Mouse (Mus musculus) left cerebral cortex, adult 8-10 months (tissue): Measurements from ENCODE around the gene Uvrag. TPM values are rescaled to one million over a fixed set of nuclear protein-coding genes. Genes with fewer than 3 reads are reported as not detected.
"Not testable (repeated sequence)": the region's sequence is repeated elsewhere in the genome, so short reads cannot be mapped to it uniquely, and the experiment has no call there.

Experiments
- DNase-seq, 2 experiments: peaks; one replicate each; pipeline ENCODE4 v3.0.0; 2022; ENCODE audit warnings: low spot score in 2 of 2
- total RNA-seq, 4 experiments: library from RNA; stranded (reverse); gene quantifications; 2 replicates each; pipeline ENCODE4 v1.2.4; 2022

Gene Uvrag
- total RNA-seq, 4 experiments from 2014 or later = 53.5 to 64.9 (median 54.4) TPM

GRCm38 (mm10) chr7:99062263-99062662, 78.7 kb downstream of the Uvrag start:
- not testable (repeated sequence) for DNase-seq

- DNase-seq = no peak
These were observed 79.8 kb downstream of the Uvrag start for GRCm38 (mm10) chr7:99061056-99061680.

DNA sequence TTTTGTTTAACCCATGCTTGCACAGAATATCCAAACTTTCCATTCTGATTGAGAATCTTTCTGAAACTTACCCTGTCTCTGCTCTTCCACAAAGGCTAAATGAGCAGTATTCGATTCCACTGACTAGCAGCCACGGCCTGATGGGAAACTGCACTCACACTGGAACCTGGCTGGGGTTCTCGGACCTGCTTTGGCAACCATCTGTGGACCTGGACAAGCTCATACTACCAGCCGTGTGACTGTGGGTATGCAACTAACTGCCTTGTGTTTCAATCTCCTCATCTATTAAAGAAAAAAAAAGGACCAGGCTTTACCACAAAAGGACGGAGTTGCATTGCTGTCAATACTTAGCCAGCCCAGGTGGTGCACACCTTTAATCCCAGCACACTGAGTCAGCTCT, 80.5 kb downstream of the Uvrag start:
- no peak for DNase-seq

DNA sequence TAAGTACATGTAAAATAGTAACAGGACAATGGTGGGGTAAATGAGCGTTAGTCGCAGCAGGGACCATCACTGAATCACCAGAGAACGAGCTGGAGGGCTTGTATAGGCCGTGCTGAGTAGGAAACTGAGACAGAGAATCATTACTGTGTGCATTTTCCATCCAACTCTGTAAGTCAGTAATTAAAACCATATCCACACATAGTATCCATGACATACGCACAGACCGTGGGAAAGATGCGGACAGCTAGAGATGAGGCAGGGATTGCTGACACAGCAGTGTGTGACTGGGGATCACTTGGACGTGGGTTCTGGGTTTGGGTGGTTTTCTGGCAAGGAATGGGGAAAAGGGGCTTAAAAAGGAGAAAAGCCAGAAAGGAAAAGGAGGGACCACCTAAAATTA, 81.0 kb downstream of the Uvrag start:
- no peak for DNase-seq

DNA sequence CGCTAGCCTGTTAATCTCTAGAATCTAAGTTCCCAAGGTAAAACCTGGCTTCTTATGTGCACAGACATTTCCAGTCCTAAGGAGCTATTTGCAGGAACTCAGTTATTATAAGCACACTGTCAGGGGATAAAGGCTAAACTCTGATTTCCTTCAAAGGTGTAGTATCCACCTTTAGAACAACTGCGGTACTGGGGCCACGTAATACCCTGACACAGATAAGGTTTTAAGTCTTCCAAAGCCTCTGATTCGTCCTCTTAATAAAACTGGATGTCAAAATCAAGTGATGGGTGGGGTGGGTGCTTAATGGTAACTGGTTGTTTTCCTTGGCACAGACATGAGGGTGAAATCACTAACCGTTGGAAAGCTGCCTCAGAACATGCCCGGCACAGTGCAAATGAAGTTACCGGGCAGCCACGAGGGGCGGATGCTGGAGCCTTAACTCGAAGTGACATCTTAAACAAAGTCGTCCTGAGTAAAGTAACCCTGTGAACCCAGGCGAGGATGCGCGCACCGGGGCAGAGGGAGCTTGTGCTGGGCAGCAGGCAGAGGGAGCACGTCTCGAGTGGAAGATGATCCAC, 83.8 kb downstream of the Uvrag start:
- no peak for DNase-seq

DNA sequence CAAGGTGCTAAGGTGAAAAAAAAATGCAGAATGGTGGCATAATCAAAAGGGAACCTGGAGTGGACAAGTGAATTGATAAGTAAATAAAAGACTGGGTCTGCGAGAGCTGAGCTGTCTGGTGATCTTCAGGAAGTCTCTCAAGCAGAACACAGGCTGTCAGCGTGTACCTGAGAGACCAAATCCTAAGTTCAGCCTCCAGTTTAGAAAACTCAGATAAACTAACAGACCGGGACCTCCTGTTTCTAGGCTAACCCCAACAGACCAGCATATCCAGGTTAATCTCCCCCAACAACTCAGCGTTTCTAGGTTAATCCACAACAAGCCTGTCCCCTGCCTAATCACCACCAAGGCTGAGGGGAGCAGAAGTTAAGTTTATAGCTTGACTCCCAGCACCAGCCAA, 87.3 kb downstream of the Uvrag start:
- no peak for DNase-seq

DNA sequence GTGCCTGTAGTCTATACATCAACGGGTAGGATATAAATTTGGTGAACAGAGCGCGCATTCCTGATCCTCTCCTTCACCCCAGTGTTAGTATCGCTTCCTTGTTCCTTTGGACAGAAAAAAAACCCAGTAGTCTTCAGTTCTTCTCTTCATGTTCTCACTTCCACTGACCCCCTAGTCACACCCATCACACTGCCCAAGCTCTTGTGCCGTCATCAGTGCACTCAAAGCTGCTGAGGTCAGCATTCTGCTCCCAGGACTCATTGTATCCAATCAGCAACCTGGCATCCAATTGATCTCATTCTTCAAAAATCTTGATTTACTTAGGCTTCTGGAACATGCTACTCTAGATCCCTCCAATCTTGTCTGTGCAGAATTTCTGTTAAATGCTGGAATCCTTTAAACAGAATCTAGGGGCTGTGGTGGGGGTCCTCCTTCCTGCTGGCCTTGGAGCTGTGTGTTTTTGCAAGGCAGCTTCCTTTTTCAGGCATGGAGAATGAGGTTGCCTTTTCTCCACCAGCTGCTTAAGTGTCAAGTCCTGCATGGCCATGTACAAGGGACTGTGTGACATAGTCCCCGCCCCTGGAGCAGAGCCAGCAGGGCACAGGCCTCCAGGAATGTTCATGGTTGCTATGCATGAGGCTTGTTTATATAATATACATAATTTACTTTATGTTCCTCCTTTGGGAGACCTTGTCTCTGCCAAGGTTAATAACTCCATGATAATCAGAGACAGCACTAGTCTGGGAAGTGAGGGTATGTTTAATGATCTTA, 88.3 kb downstream of the Uvrag start:
- DNase-seq = no peak

DNA sequence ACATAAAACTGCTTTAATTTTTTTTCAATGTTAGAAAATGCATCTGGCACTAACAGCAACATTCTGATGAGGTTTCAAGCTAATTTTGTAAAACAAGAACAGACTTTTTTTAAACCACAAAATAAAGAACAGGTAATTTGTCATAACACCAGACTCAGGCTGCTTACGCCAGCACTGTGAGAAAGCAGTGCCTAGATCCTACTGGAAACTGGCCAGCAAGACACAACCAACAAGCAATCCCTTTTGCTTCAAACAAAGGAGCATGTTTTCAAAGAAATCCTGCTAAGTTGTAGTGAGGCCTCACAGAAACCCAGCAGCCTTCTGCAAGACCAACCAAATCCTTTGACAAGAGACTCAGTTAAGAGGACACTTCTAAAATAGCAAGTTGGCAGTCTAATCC, 90.1 kb downstream of the Uvrag start:
- no peak for DNase-seq

DNA sequence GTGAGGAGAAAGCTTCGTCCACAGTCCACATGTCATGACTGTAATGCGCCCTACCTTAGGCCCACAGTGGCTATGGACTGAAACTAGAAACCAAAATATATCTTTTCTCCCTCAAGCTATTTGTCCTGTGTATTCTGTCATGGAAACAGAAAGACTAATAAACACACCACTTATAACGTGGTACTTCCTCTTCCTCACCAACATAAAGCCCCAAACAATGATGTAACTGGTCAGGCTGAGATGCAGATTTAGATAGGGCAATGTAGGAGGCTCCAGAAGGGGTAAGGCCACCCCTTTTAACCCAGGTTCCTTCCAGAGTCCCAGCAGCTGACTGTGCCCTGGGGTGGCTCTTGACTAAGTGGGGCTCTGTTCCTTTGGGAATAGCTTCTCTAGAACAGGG, 91.0 kb downstream of the Uvrag start:
- no peak for DNase-seq

- peak in 1 of 2 experiments; percentile 31 for DNase-seq
These were observed 94.3 kb downstream of the Uvrag start for GRCm38 (mm10) chr7:99046545-99047206.

GRCm38 (mm10) chr7:99045525-99045924, 95.4 kb downstream of the Uvrag start:
- DNase-seq = no peak

GRCm38 (mm10) chr7:99043923-99044322, 97.0 kb downstream of the Uvrag start:
- no peak for DNase-seq

DNA sequence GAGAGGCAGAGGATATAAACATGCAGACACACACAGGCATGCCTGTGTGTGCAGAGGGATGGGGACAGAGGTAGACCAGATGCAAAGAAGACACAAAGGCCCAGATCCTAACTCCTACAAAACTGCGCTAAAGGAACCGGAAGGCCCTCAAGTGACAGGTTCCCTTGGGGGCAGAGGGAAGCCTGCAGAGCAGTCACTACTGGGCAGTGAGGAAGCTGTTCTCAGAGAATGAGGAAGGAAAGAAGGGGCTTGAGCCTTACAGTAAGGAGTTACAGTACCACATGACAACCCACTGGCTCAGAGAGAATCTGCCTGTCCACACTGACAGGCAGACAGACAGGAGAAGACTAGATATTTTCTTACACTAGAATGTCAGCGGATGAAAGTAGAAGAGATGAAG, 97.6 kb downstream of the Uvrag start:
- no peak for DNase-seq

- no peak for DNase-seq
These were observed 99.1 kb downstream of the Uvrag start for GRCm38 (mm10) chr7:99041818-99042217.

DNA sequence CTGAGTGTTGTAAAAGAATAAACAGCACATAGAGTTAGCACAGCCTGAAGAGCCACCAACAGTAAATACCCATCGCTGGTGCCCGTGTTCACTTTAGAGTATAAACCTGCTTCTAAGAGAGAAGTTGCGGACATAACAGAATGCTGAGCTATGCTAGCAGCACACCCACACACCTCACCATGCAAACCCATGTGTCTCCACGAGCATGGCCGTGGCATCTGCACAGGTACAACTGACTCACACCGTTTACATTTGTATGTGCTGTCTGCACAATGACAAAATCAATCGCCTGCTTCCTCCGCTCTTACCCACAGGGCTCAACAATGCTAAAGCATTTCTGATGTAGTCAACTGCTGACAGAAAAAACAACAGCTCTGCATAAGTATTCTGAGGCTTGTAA, 101.0 kb downstream of the Uvrag start:
- peak in 1 of 2 experiments; percentile 34 for DNase-seq

- no peak for DNase-seq
These were observed 104.7 kb downstream of the Uvrag start for GRCm38 (mm10) chr7:99036284-99036683.

DNA sequence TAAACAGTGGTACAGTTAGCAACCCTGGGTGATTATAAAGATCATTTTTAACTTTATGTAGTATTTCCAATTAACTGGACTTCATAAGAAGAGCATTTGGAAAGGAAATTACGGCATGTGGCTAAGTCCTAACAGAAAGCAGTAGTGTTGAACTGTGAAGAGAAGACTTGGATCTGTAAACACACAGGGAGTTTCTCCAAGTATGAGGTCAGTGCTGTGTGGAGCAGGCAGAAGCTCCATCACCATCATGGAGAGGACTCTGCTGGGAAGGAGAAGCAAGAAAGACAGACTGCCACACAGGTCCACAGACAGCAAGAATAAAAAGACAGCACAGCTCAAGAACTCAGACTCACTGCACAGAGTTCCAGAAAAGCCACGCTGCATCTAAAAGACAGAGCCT, 106.0 kb downstream of the Uvrag start:
- DNase-seq = no peak

DNA sequence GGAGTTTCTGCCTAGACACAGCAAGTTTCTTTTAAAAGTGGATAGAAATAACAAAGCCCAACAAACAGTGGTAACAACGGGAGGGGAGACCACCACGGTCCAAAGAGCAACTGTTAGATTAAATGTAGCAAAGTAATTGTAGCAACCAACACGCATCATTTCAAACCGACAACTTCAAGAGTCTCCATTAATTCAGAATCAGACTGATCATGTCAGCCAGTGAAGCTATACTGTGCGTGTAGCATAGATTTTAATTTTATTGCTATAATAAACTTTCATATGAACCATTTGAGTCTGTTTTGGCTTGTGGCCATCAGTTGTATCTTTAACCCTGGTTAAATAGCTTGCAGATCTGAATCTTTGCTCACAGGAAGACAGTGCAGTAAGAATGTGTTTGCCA, 107.1 kb downstream of the Uvrag start:
- no peak for DNase-seq

GRCm38 (mm10) chr7:99033314-99033713, 107.6 kb downstream of the Uvrag start:
- DNase-seq = no peak

GRCm38 (mm10) chr7:99032051-99032450, 108.9 kb downstream of the Uvrag start:
- DNase-seq = no peak

DNA sequence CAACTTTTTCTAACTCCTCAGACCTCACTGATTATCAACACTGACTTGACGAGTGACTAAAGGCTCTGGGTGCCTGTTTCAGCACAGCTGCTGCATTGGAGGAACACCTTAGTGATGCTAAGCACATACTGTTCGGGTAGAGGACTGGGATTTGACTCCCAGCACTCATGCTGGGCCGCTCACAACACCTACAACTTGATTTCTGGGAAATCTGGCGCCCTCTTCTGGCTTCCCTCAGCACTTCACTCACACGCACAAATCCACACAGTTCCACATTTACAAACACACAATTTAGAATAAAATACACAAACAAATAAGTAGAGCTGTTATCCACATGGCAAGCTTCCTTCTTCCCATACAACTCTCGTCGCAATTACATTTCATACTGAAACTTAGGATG, 112.8 kb downstream of the Uvrag start:
- DNase-seq = no peak

DNA sequence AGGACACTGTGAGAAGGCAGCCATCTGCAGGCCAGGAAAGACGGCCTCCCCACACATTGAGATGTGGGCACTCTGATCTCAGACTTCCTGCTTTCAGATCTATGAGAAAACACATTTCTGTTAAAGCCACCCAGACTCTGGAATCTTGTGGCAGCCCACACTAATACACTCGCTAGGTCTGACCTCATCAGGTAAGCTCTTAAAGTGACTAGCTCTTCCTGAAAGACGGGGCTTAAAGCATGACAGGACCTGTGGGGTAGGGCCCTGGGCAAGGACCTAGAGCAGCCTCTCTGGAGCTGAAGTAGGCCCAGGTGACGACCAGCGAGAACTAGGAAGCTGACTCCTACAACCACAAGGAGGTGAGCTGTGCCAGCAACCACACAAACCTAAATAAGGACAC, 113.8 kb downstream of the Uvrag start:
- no peak for DNase-seq
